Mouse (Mus musculus) olfactory bulb, adult 2 months (tissue): ENCODE results near the gene Tmprss4.

Experiments used
- CTCF ChIP-seq: fragments of 200-500 bp; IDR thresholded peaks from 2 replicates; pipeline ENCODE4 v1.5.1; 2012; ENCODE audit warnings: low read depth, mild to moderate bottlenecking, low read length, moderate library complexity; ENCODE audit not compliant: insufficient read depth
- POLR2A ChIP-seq: fragments of 200-500 bp; IDR thresholded peaks from 2 replicates; pipeline ENCODE4 v1.6.1; 2012; ENCODE audit warnings: mild to moderate bottlenecking, low read depth, low read length, moderate library complexity; ENCODE audit not compliant: insufficient read depth

GRCm38 (mm10) chr9:45212001-45212400 is 8.1 kb upstream of the Tmprss4 start:
- no peak for TF ChIP-seq POLR2A
- TF ChIP-seq CTCF = no peak
